Mouse (Mus musculus) cerebellum, adult 2 months (tissue): ENCODE data around the gene Ppih. TPM values are rescaled to one million over a fixed set of nuclear protein-coding genes. Genes with fewer than 3 reads are reported as not detected.
"Not testable (repeated sequence)": the region's sequence is repeated elsewhere in the genome, so short reads cannot be mapped to it uniquely, and the experiment has no call there.

Experiments used
- DNase-seq, 2 experiments: peaks; one replicate each; pipeline ENCODE4 v3.0.0; 2021
- H3K27ac ChIP-seq: fragments of 200-500 bp; 2 replicates; pipeline ENCODE4 v1.5.1; 2012; ENCODE audit warnings: low read length, control low read depth, inconsistent platforms; ENCODE audit not compliant: insufficient read depth
- H3K27me3 ChIP-seq: fragments of 200-500 bp; 2 replicates; pipeline ENCODE4 v1.6.1; 2012; ENCODE audit warnings: inconsistent platforms, mild to moderate bottlenecking, low read length, moderate library complexity; ENCODE audit not compliant: control insufficient read depth, insufficient read depth
- H3K4me1 ChIP-seq: fragments of 200-500 bp; 2 replicates; pipeline ENCODE4 v1.6.1; 2011; ENCODE audit warnings: low read length; ENCODE audit not compliant: control insufficient read depth, insufficient read depth
- H3K4me3 ChIP-seq: fragments of 200-500 bp; replicated peaks from 2 replicates; pipeline ENCODE3; 2011; ENCODE audit warnings: mild to moderate bottlenecking, low read depth, low read length, control low read depth; ENCODE audit not compliant: insufficient read depth
- CTCF ChIP-seq: fragments of 200-500 bp; IDR thresholded peaks from 2 replicates; pipeline ENCODE4 v1.5.1; 2011; ENCODE audit warnings: low read depth, mild to moderate bottlenecking, control low read depth, low read length, moderate library complexity, borderline replicate concordance; ENCODE audit not compliant: insufficient read depth
- POLR2A ChIP-seq: fragments of 200-500 bp; IDR thresholded peaks from 2 replicates; pipeline ENCODE4 v1.6.1; 2011; ENCODE audit warnings: low read length, control low read depth, borderline replicate concordance; ENCODE audit not compliant: insufficient read depth
- WGBS: fragments of 180-500 bp; shearing (Covaris S2); methylation state at CpG from one replicate; pipeline ENCODE4 v1.1.7; 2018; 5-methylcytosine and 5-hydroxymethylcytosine counted together
- polyA plus RNA-seq: library from polyadenylated mRNA; depleted of rRNA; stranded (reverse); fragments of >200 nt; gene quantifications from 2 replicates; pipeline ENCODE4 v1.2.3, GENCODE M21; 2012

Ppih gene
- polyA plus RNA-seq, 1 experiment, result 26.3 TPM

DNA sequence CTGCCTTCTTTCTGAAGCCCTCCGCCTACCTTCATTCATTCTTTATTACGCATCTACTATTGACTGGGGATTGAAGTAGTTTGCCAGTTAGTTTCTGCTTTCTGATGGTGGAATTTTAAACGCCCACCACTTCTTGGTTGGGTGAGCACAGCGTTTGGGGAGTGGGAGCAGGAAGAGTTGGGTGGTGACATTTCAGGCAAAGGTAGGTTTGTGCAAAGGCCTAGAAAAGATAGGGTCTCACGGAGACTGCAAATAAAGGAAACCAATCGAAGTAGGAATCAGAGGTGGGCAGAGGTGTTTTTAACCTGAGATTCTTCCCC, 25.3 kb downstream of the Ppih start:
- Histone ChIP-seq H3K4me3 (peak overlapping the region; percentile 83), H3K27me3 (no peaks in the 10 kb centered on the region), H3K27ac (peak overlapping the region; percentile 87; the same call in 1 of the 2 replicates), H3K4me1 (no peaks in the 10 kb centered on the region)
- 4% methylated on average over 6 of the region's 6 CpGs for WGBS
- no peak for DNase-seq
- TF ChIP-seq CTCF, result no peak
- no peak for TF ChIP-seq POLR2A

- Histone ChIP-seq H3K4me3 (peak within 1 kb of the TSS; percentile 87), H3K27ac (peak within 1 kb of the TSS; percentile 87), H3K27me3 (no peaks in the 10 kb centered on the region), H3K4me1 (no peaks in the 10 kb centered on the region)
- peak; percentile 99 to 100 for DNase-seq
- WGBS, result under 1% methylated on average over 61 of the region's 61 CpGs
- TF ChIP-seq CTCF (no peak), POLR2A (peak; percentile 75)
These were observed 25.8 kb downstream of the Ppih start, which contains the start of gene Ybx1 for GRCm38 (mm10) chr4:119294415-119295133. Gene Ybx1 (minus strand): TSS chr4:119294604.

DNA sequence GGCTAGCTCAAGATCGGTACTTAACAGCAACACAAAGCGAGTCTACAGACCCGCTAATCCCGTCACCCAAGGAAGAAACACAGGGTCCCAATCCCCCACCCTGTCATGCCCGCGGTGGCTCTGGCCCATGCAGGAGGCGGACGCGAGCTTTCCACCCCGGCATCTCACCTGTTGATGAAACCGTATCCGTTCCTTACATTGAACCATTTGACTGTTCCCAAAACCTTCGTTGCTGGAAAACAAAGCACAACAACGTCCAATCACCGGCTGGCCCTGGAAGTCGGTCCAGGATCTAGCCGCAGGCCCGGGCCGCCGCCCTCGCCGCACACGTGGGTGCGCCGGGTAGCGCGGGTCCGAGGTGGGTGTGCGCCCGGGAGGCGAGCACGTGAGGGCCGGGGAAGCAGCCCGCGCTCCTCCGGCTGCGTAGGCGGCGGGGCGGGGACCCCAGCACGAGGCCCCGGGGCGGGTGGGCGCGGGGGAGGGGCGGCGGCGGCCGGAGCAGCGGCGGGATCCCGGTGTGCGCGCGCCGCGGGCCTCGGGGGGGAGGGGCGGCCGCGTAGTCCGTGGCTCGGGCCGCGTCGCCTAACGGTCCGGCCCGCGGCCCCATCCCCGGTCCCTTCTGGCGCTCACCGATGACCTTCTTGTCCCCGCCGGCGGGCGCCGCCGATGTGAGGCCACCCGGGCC, 26.6 kb downstream of the Ppih start:
- Histone ChIP-seq H3K4me1 (no peaks in the 10 kb centered on the region), H3K4me3 (peak overlapping the region; percentile 87), H3K27me3 (no peaks in the 10 kb centered on the region), H3K27ac (no peak overlapping the region)
- DNase-seq, result peak; percentile 29 to 44
- under 1% methylated on average over 70 of the region's 80 CpGs for WGBS
- TF ChIP-seq CTCF (no peak), POLR2A (no peak)

DNA sequence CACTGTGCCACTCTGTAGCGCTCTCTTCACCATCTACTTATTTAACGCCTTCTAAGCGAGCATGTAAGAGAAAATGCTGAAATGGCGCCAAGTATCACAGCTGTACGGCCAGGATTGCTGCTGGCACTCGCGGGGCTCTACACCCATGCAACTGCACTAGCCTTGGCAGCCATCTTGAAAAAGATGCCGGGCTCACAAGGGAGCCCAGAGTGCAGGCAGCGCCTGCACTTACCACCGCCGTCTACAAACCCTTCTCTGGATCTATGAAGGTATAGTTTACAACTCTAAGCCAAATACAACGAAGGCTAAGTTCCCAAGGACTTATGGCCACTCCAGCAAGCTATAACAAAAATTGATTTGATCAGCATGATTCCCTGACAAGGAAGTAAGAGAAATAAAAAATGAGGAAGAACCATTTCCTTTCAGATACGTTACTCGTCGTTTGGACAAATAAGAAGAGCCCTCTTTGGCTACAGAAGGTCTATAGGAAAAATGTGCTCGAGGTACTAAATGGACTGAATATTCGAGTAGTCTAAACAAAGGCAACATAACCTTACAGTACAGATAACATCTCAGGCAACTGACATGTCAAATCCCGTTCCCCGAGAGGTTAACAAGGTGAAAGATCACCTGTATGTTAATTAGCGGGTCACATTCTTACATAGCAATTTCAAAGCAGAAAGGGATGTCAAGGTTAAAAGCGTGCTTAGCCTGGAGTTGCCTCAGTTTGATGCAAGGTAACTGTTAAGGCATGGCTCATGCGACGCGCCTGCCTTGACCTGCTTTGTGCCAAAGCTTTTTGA, 27.4 kb downstream of the Ppih start:
- peak overlapping the region; percentile 87 for H3K4me3 ChIP-seq
- WGBS, result under 1% methylated on average over 24 of the region's 24 CpGs
- DNase-seq, result peak; percentile 29 to 31
- no peak overlapping the region for H3K27ac ChIP-seq
- TF ChIP-seq CTCF (no peak), POLR2A (no peak)
- H3K4me1 ChIP-seq, result no peaks in the 10 kb centered on the region
- H3K27me3 ChIP-seq, result no peaks in the 10 kb centered on the region

DNA sequence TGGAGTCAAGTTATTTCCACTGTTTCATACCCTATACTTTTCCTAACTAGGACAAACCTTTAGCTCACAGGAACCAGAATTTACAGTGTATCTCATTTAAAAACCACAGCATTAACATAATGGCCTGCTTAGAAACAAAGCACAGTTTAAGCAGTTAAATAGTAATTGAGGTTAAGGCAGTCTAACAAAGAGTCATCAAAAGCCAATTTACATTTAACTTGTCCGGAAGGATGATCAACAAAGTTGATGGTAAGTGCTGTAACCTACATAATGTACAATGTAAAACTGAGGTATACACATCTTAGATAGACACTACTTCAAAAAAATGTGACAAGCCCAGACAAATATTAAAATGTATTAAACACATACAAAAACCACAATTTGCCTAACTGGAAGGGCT, 28.4 kb downstream of the Ppih start:
- Histone ChIP-seq H3K4me1 (no peaks in the 10 kb centered on the region), H3K4me3 (no peak overlapping the region), H3K27me3 (no peaks in the 10 kb centered on the region), H3K27ac (no peak overlapping the region)
- DNase-seq, result no peak
- 82% methylated on average over 1 of the region's 1 CpGs for WGBS
- TF ChIP-seq POLR2A (no peak), CTCF (no peak)

DNA sequence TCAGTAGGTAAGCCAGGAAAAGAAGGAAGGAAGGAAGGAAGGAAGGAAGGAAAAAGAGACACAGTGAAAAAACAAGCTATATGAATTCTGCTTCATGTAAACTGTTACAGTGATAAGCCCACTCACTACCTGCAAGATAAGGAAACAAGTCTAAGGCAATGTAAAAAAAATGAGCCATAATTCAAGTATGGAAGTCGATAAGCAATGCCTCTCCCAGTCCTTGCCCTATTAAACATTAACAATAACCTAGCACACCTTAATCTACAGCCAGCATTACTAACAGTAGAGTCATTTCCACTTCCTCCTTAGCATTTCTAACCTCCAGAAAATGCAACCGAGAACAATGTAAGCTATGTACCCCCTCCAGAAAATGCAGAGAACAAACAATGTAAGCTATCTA, 35.0 kb downstream of the Ppih start:
- no peak overlapping the region for H3K4me3 ChIP-seq
- TF ChIP-seq POLR2A, result no peak
- no peak for TF ChIP-seq CTCF
- WGBS, result 73% methylated on average over 2 of the region's 2 CpGs
- no peak for DNase-seq
- no peaks in the 10 kb centered on the region for H3K27me3 ChIP-seq
- H3K4me1 ChIP-seq, result no peaks in the 10 kb centered on the region
- no peak overlapping the region for H3K27ac ChIP-seq

- 90% methylated on average over 1 of the region's 1 CpGs for WGBS
- no peak overlapping the region for H3K27ac ChIP-seq
- no peak for TF ChIP-seq POLR2A
- TF ChIP-seq CTCF, result no peak
These were observed 35.5 kb downstream of the Ppih start for GRCm38 (mm10) chr4:119284861-119285260.

DNA sequence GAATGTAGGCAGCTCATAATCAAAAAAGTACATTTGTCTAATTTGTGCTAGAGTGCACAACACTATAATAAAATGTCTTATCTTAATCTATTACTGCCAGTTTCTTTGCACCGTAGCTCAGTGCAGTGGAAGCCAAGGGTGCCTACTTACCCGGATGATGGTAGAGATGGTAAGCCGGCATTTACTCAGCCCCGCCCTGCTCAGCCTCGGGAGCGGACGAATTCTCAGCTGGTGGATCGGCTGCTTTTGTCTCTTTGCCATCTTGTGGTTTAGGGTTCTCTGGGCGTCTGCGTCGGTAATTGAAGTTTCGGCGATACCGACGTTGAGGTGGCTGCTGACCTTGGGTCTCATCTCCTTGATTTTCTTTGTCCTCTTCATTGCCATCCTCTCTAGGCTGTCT, 41.6 kb downstream of the Ppih start:
- not testable (repeated sequence) for H3K4me3 ChIP-seq, DNase-seq, H3K27me3 ChIP-seq, H3K27ac ChIP-seq, H3K4me1 ChIP-seq
- WGBS, result 85% methylated on average over 15 of the region's 15 CpGs

More at GRCm38 (mm10) chr4:119284861-119285260, 35.5 kb downstream of the Ppih start:
- Histone ChIP-seq H3K27me3 (no peaks in the 10 kb centered on the region), H3K4me1 (no peaks in the 10 kb centered on the region), H3K4me3 (no peak overlapping the region)
- no peak for DNase-seq
